Mouse (Mus musculus) liver, adult 2 months (tissue): Measurements from ENCODE around the gene Slc35e4.

Experiments used
- CTCF ChIP-seq: fragments of 200-500 bp; IDR thresholded peaks from 2 replicates; pipeline ENCODE4 v1.5.1; 2011; ENCODE audit warnings: low read depth, low read length, control low read depth
- POLR2A ChIP-seq: fragments of 200-500 bp; IDR thresholded peaks from 2 replicates; pipeline ENCODE4 v1.6.1; 2011; ENCODE audit warnings: low read length, control low read depth; ENCODE audit not compliant: insufficient read depth; ENCODE audit errors: extremely low read depth

DNA sequence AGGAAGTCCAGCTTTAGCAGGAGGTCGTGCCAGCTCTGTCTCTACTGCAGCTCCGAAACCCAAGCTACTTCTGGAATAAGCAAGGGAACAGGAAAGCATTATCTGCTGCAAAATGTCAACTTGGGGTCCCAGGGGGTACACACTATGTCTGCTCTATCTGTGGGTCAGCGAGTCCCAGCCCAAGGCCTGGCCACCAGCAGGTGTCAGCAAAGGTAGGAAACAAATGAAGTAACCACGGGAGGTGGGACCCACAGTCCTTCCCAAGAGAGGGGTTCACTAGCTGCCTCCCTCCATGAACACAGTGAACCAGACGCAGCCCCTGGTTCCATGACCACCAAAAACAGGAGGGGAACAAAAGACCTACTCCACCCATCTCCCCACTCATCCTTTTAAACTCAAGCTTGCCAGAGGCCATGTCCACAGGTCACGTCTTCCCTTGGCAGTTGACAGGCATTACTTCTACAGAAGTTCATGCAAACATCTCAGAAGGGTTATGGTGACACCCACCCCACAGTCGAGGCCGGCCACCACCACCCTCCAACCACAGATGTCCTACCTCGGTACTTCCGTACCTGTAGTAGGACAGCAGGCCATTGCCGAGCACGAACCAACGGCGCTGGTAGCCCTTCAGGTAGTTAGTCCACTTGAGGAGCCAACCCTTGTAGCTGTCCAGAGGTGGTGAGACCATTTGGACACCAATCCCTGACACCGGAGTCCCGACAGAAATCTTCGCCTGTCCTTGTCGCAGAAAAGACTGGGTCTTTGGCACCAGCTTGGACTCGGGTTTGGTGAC, 51.6 kb downstream of the Slc35e4 start:
- TF ChIP-seq POLR2A, result no peak
- TF ChIP-seq CTCF, result no peak
